Mouse (Mus musculus): ENCODE results near the gene Auts2. TPM values are rescaled to one million over a fixed set of nuclear protein-coding genes. Genes with fewer than 3 reads are reported as not detected.

Auts2 gene
- total and polyA plus RNA-seq, 3 experiments, result 16.9 to 35.7 (median 28.1) TPM

GRCm38 (mm10) chr5:131546414-131546813 is 996.7 kb downstream of the Auts2 start:
- 69% methylated on average over 1 of the region's 1 CpGs for WGBS
- no peak for DNase-seq
- H3K79me2 ChIP-seq (replicated peaks; ENCODE audit: control insufficient read depth, insufficient read depth, low read length), result no peaks in the 10 kb centered on the region
- H3K9ac ChIP-seq (ENCODE audit: low read depth, low read length), result no peak overlapping the region
- H3K4me1 ChIP-seq (ENCODE audit: control insufficient read depth, insufficient read depth, low read length), result no peaks in the 10 kb centered on the region
- H3K36me3 ChIP-seq (ENCODE audit: control insufficient read depth, insufficient read depth, low read length), result no peaks in the 10 kb centered on the region
- H3K27ac ChIP-seq, result no peak overlapping the region
- no peak overlapping the region for H3K4me3 ChIP-seq
- TF ChIP-seq CTCF (IDR thresholded peaks at IDR 0.05) (no peak), EP300 (IDR thresholded peaks at IDR 0.05; ENCODE audit: insufficient read depth, low read depth, low read length) (no peak), POLR2A (IDR thresholded peaks at IDR 0.05; ENCODE audit: insufficient read depth, low read depth, low read length) (no peak)
- no peaks in the 10 kb centered on the region for H3K27me3 ChIP-seq (ENCODE audit: control insufficient read depth, insufficient read depth, low read length)
- intact Hi-C loops (cut with DNase I), result no loop called here

- Histone ChIP-seq H3K4me1 (ENCODE audit: control insufficient read depth, insufficient read depth, low read length) (no peaks in the 10 kb centered on the region), H3K27me3 (ENCODE audit: control insufficient read depth, insufficient read depth, low read length) (no peaks in the 10 kb centered on the region), H3K79me2 (replicated peaks; ENCODE audit: control insufficient read depth, insufficient read depth, low read length) (no peaks in the 10 kb centered on the region), H3K36me3 (ENCODE audit: control insufficient read depth, insufficient read depth, low read length) (no peaks in the 10 kb centered on the region), H3K9ac (ENCODE audit: low read depth, low read length) (no peak overlapping the region), H3K27ac (no peak overlapping the region), H3K4me3 (no peak overlapping the region)
- no peak for TF ChIP-seq POLR2A (IDR thresholded peaks at IDR 0.05; ENCODE audit: insufficient read depth, low read depth, low read length)
- TF ChIP-seq CTCF (IDR thresholded peaks at IDR 0.05), result no peak
- no peak for TF ChIP-seq EP300 (IDR thresholded peaks at IDR 0.05; ENCODE audit: insufficient read depth, low read depth, low read length)
- 86% methylated on average over 7 of the region's 7 CpGs for WGBS
- intact Hi-C loops (cut with DNase I), result no loop called here
- no peak for DNase-seq
Measured at GRCm38 (mm10) chr5:131544381-131544780, 998.8 kb downstream of the Auts2 start.

GRCm38 (mm10) chr5:131538311-131538915 is 1004.7 kb downstream of the Auts2 start:
- under 1% methylated on average over 68 of the region's 68 CpGs for WGBS
- peaks cover 7% of the 10 kb centered on the region for H3K36me3 ChIP-seq (ENCODE audit: control insufficient read depth, insufficient read depth, low read length)
- DNase-seq, result peak; percentile 82 to 85
- H3K4me1 ChIP-seq (ENCODE audit: control insufficient read depth, insufficient read depth, low read length), result peaks cover 1% of the 10 kb centered on the region; the same call in 1 of the 2 replicates
- intact Hi-C loops (cut with DNase I), result loop anchor here (5.0 to 10.0 kb wide), 2 partner anchors 114 to 576 kb away; no protein-coding TSS in a partner anchor
- H3K79me2 ChIP-seq (replicated peaks; ENCODE audit: control insufficient read depth, insufficient read depth, low read length), result no peaks in the 10 kb centered on the region
- H3K27ac ChIP-seq, result peak overlapping the region; percentile 92
- TF ChIP-seq CTCF (IDR thresholded peaks at IDR 0.05) (peak; percentile 64), POLR2A (IDR thresholded peaks at IDR 0.05; ENCODE audit: insufficient read depth, low read depth, low read length) (peak; percentile 72), EP300 (IDR thresholded peaks at IDR 0.05; ENCODE audit: insufficient read depth, low read depth, low read length) (no peak)
- no peaks in the 10 kb centered on the region for H3K27me3 ChIP-seq (ENCODE audit: control insufficient read depth, insufficient read depth, low read length)
- H3K9ac ChIP-seq (ENCODE audit: low read depth, low read length), result peak overlapping the region; percentile 93
- H3K4me3 ChIP-seq, result peak overlapping the region; percentile 89

GRCm38 (mm10) chr5:131537831-131538310 is 1005.3 kb downstream of the Auts2 start:
- intact Hi-C loops (cut with DNase I), result loop anchor here (5.0 to 10.0 kb wide), 2 partner anchors 114 to 577 kb away; no protein-coding TSS in a partner anchor
- H3K36me3 ChIP-seq (ENCODE audit: control insufficient read depth, insufficient read depth, low read length), result peaks cover 7% of the 10 kb centered on the region
- WGBS, result 0% methylated on average over 47 of the region's 48 CpGs
- H3K27ac ChIP-seq, result peak overlapping the region; percentile 92
- peak overlapping the region; percentile 89 for H3K4me3 ChIP-seq
- peaks cover 1% of the 10 kb centered on the region; the same call in 1 of the 2 replicates for H3K4me1 ChIP-seq (ENCODE audit: control insufficient read depth, insufficient read depth, low read length)
- H3K79me2 ChIP-seq (replicated peaks; ENCODE audit: control insufficient read depth, insufficient read depth, low read length), result no peaks in the 10 kb centered on the region
- TF ChIP-seq EP300 (IDR thresholded peaks at IDR 0.05; ENCODE audit: insufficient read depth, low read depth, low read length), result no peak
- no peak for TF ChIP-seq POLR2A (IDR thresholded peaks at IDR 0.05; ENCODE audit: insufficient read depth, low read depth, low read length)
- TF ChIP-seq CTCF (IDR thresholded peaks at IDR 0.05), result no peak
- H3K27me3 ChIP-seq (ENCODE audit: control insufficient read depth, insufficient read depth, low read length), result no peaks in the 10 kb centered on the region
- H3K9ac ChIP-seq (ENCODE audit: low read depth, low read length), result peak overlapping the region; percentile 93
- DNase-seq, result peak in 1 of 2 experiments; percentile 68

- peaks cover 7% of the 10 kb centered on the region for H3K36me3 ChIP-seq (ENCODE audit: control insufficient read depth, insufficient read depth, low read length)
Measured at GRCm38 (mm10) chr5:131537155-131537830, 1005.9 kb downstream of the Auts2 start.

More at GRCm38 (mm10) chr5:131537155-131537830, 1005.9 kb downstream of the Auts2 start:
- intact Hi-C loops (cut with DNase I), result loop anchor here (5.0 to 10.0 kb wide), 2 partner anchors 115 to 578 kb away; no protein-coding TSS in a partner anchor
- H3K4me3 ChIP-seq, result peak overlapping the region; percentile 89
- WGBS, result under 1% methylated on average over 42 of the region's 44 CpGs
- H3K4me1 ChIP-seq (ENCODE audit: control insufficient read depth, insufficient read depth, low read length), result peaks cover 1% of the 10 kb centered on the region; the same call in 1 of the 2 replicates
- H3K9ac ChIP-seq (ENCODE audit: low read depth, low read length), result peak overlapping the region; percentile 93
- TF ChIP-seq POLR2A (IDR thresholded peaks at IDR 0.05; ENCODE audit: insufficient read depth, low read depth, low read length) (no peak), EP300 (IDR thresholded peaks at IDR 0.05; ENCODE audit: insufficient read depth, low read depth, low read length) (no peak), CTCF (IDR thresholded peaks at IDR 0.05) (no peak)
- H3K27ac ChIP-seq, result peak overlapping the region; percentile 92
- DNase-seq, result peak; percentile 79 to 80
- no peaks in the 10 kb centered on the region for H3K27me3 ChIP-seq (ENCODE audit: control insufficient read depth, insufficient read depth, low read length)
- no peaks in the 10 kb centered on the region for H3K79me2 ChIP-seq (replicated peaks; ENCODE audit: control insufficient read depth, insufficient read depth, low read length)

All from heart, adult 2 months (tissue).